Mouse (Mus musculus) lung, postnatal 0 days (tissue): ENCODE measurements around the gene Mbd3l1. TPM values are rescaled to one million over a fixed set of nuclear protein-coding genes. Genes with fewer than 3 reads are reported as not detected.

Source experiments
- ATAC-seq: fragments of 200-750 bp; cut with Nextera tagmentation; 2 replicates; pipeline ENCODE4 v1.8.0; 2017; ENCODE audit warnings: moderate library complexity
- DNase-seq: peaks from one replicate; pipeline ENCODE4 v3.0.0-alpha.2; 2016; ENCODE audit warnings: low spot score
- H3K27ac ChIP-seq: fragments of 300-500 bp; sonication (generic); 2 replicates; pipeline ENCODE4 v1.5.1; 2014; ENCODE audit warnings: antibody characterized with exemption, mild to moderate bottlenecking, low read length, mixed read lengths
- H3K27me3 ChIP-seq: fragments of 300-500 bp; sonication (generic); replicated peaks from 2 replicates; pipeline ENCODE4 v1.6.1; 2014; ENCODE audit warnings: low read length, mixed read lengths; ENCODE audit not compliant: insufficient read depth
- H3K36me3 ChIP-seq: fragments of 300-500 bp; sonication (generic); 2 replicates; pipeline ENCODE4 v1.6.1; 2014; ENCODE audit warnings: low read length, mixed read lengths; ENCODE audit not compliant: insufficient read depth
- H3K4me1 ChIP-seq: fragments of 300-500 bp; sonication (generic); 2 replicates; pipeline ENCODE4 v1.6.1; 2014; ENCODE audit warnings: antibody characterized with exemption, low read depth, low read length, mixed read lengths; ENCODE audit not compliant: insufficient read depth
- H3K4me2 ChIP-seq: fragments of 300-500 bp; sonication (generic); replicated peaks from 2 replicates; pipeline ENCODE4 v1.6.1; 2014; ENCODE audit warnings: low read depth, mild to moderate bottlenecking, low read length, moderate library complexity, mixed read lengths
- H3K4me3 ChIP-seq: fragments of 300-500 bp; sonication (generic); 2 replicates; pipeline ENCODE4 v1.5.1; 2014; ENCODE audit warnings: low read depth, low read length
- H3K9ac ChIP-seq: fragments of 300-500 bp; sonication (generic); replicated peaks from 2 replicates; pipeline ENCODE4 v1.6.1; 2014; ENCODE audit warnings: low read depth, mild to moderate bottlenecking
- H3K9me3 ChIP-seq: fragments of 300-500 bp; sonication (generic); 2 replicates; pipeline ENCODE4 v1.6.1; 2016; ENCODE audit warnings: low read length, mixed read lengths
- CTCF ChIP-seq: IDR thresholded peaks from 2 replicates; pipeline ENCODE4 v1.5.1; 2016; ENCODE audit warnings: antibody characterized with exemption, mild to moderate bottlenecking
- EP300 ChIP-seq: IDR thresholded peaks from 2 replicates; pipeline ENCODE4 v1.6.1; 2016; ENCODE audit warnings: antibody characterized with exemption, mild to moderate bottlenecking, control low read depth
- WGBS: fragments of 180-500 bp; shearing (Covaris S2); extraction: QIAGEN DNeasy Blood & Tissue Kit; methylation state at CpG from one replicate; pipeline ENCODE4 v1.1.7; 2014; 5-methylcytosine and 5-hydroxymethylcytosine counted together
- polyA plus RNA-seq: library from polyadenylated mRNA; unstranded; fragments of >200 nt; fragmentation: Nextera tagmentation; extraction: Ambion mirVana; gene quantifications from 2 replicates; pipeline ENCODE4 v1.2.1, GENCODE M21; 2015

Mbd3l1 gene
- polyA plus RNA-seq = not detected in 2 replicates

GRCm38 (mm10) chr9:18478168-18478567 is at the start of gene Mbd3l1, which contains the start of gene Zfp558:
TSS of gene Mbd3l1 (plus strand) at chr9:18478359.
TSS of gene Zfp558 (minus strand) at chr9:18478268.
- Histone ChIP-seq H3K4me3 (no peak within 1 kb of the TSS), H3K27ac (no peak within 1 kb of the TSS), H3K9ac (no peak within 1 kb of the TSS), H3K4me2 (no peak within 1 kb of the TSS), H3K36me3 (no peaks in the 10 kb centered on the region), H3K9me3 (no peaks in the 10 kb centered on the region), H3K4me1 (no peaks in the 10 kb centered on the region), H3K27me3 (no peaks in the 10 kb centered on the region)
- TF ChIP-seq CTCF (no peak), EP300 (no peak)
- ATAC-seq = no peak
- WGBS = 55% methylated on average over 3 of the region's 3 CpGs
- no peak for DNase-seq

DNA sequence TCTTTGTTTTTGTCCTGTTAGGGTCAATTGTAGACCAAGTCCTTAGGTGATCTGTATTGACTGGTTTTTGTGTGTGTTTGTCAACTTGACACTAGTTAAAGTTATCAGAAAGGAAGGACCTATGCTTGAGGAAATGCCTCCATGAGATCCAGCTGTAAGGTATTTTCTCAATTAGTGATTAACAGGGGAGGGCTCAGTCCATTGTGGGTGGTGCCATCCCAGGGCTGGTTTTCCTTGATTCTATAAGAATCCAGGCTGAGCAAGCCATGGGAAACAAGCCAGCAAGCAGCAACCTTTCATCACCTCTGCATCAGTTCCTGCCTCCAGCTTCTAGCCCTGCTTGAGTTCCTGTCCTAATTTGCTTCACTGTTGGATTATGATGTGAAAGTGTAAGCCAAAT is 47.8 kb upstream of the Mbd3l1 start, which contains the start of gene Mbd3l2:
Gene Mbd3l2 (plus strand): TSS at position 301 of the 400 bp plus-strand sequence.
- Histone ChIP-seq H3K27ac (no peak within 1 kb of the TSS), H3K9ac (no peak within 1 kb of the TSS), H3K4me2 (no peak within 1 kb of the TSS), H3K9me3 (no peaks in the 10 kb centered on the region), H3K4me1 (no peaks in the 10 kb centered on the region), H3K4me3 (no peak within 1 kb of the TSS), H3K27me3 (no peaks in the 10 kb centered on the region), H3K36me3 (no peaks in the 10 kb centered on the region)
- DNase-seq (no peak), ATAC-seq (no peak)
- no peak for TF ChIP-seq CTCF
- TF ChIP-seq EP300 = no peak

- 74% methylated on average over 10 of the region's 10 CpGs for whole genome bisulfite sequencing
- no peak overlapping the region for H3K27ac ChIP-seq
- DNase-seq = no peak
- H3K4me2 ChIP-seq = no peak overlapping the region
- H3K36me3 ChIP-seq = no peaks in the 10 kb centered on the region
- no peak for ATAC-seq
- no peak for TF ChIP-seq CTCF
- no peak for TF ChIP-seq EP300
- H3K4me3 ChIP-seq = no peak overlapping the region
- no peak overlapping the region for H3K9ac ChIP-seq
- no peaks in the 10 kb centered on the region for H3K9me3 ChIP-seq
- H3K27me3 ChIP-seq = no peaks in the 10 kb centered on the region
- no peaks in the 10 kb centered on the region for H3K4me1 ChIP-seq
Measured at GRCm38 (mm10) chr9:18431687-18432086, 46.5 kb upstream of the Mbd3l1 start.

DNA sequence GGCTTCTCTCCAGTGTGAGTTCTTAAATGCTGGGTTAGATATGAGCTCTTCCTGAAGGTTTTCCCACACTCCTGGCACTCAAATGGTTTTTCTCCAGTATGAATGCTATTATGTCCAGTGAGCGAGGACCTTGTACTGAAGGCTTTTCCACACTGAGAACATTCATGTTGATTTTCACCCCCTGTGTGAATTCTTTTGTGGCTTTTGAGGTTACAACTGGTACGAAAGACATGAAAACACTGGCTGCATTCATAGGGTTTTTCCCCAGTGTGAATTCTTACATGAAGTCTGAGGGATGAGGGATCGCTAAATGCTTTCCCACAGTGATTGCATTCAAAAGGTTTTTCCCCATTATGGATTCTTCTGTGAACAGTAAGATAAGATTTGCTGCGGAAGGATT is 21.6 kb upstream of the Mbd3l1 start:
- H3K27me3 ChIP-seq = no peaks in the 10 kb centered on the region
- ATAC-seq (no peak), DNase-seq (no peak)
- H3K4me3 ChIP-seq = no peak overlapping the region
- H3K9me3 ChIP-seq = peaks cover 5% of the 10 kb centered on the region; the same call in 1 of the 2 replicates
- WGBS = 96% methylated on average over 4 of the region's 4 CpGs
- no peak overlapping the region for H3K4me2 ChIP-seq
- H3K27ac ChIP-seq = no peak overlapping the region
- no peak overlapping the region for H3K9ac ChIP-seq
- H3K36me3 ChIP-seq = no peaks in the 10 kb centered on the region
- no peak for TF ChIP-seq EP300
- no peak for TF ChIP-seq CTCF
- no peaks in the 10 kb centered on the region for H3K4me1 ChIP-seq

DNA sequence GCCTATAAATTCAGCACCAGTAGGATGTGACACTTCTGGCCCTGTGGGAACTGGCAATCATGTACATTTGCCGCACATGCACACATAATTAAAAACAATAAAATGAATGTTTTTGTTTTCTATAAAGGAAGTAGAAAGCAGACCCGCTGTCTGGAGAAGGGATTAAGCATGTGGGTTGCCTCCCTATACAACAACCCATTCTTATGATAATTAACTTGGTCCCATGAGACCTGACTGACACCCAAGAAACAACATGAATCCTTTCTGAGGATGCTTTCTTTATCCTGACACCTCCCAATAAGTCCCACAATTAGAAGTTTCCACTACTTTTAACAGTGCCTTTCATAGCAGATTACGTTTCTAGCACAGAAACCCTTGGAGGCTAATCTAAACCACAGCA is 10.8 kb upstream of the Mbd3l1 start:
- DNase-seq (no peak), ATAC-seq (no peak)
- Histone ChIP-seq H3K9me3 (no peaks in the 10 kb centered on the region), H3K9ac (no peak overlapping the region), H3K4me3 (no peak overlapping the region), H3K27ac (no peak overlapping the region), H3K4me1 (no peaks in the 10 kb centered on the region), H3K27me3 (no peaks in the 10 kb centered on the region), H3K36me3 (no peaks in the 10 kb centered on the region), H3K4me2 (no peak overlapping the region)
- 66% methylated on average over 3 of the region's 3 CpGs for WGBS
- no peak for TF ChIP-seq CTCF
- no peak for TF ChIP-seq EP300

- no peaks in the 10 kb centered on the region for H3K4me1 ChIP-seq
- H3K27ac ChIP-seq = no peak overlapping the region
- no peaks in the 10 kb centered on the region for H3K36me3 ChIP-seq
- no peak overlapping the region for H3K4me2 ChIP-seq
- DNase-seq (no peak), ATAC-seq (no peak)
- no peaks in the 10 kb centered on the region for H3K9me3 ChIP-seq
- H3K9ac ChIP-seq = no peak overlapping the region
- TF ChIP-seq CTCF = no peak
- TF ChIP-seq EP300 = no peak
- 80% methylated on average over 3 of the region's 3 CpGs for WGBS
- no peaks in the 10 kb centered on the region for H3K27me3 ChIP-seq
- no peak overlapping the region for H3K4me3 ChIP-seq
Measured at GRCm38 (mm10) chr9:18468005-18468404, 10.2 kb upstream of the Mbd3l1 start.
